Mouse (Mus musculus): ENCODE measurements at regions not wholly inside any gene's neighbourhood (a gene's known extent, or its start where the extent isn't known, plus 50 kb on each side); places are given as distances from the start of the nearest gene placed in this dataset.
"Not testable (repeated sequence)": the region's sequence is repeated elsewhere in the genome, so short reads cannot be mapped to it uniquely, and the experiment has no call there.

GRCm38 (mm10) chr1:4570730-4571129 is 237.0 kb upstream of the Gm37988 start:
- DNase-seq (ENCODE audit: extremely low spot score, low spot score): no peak

DNA sequence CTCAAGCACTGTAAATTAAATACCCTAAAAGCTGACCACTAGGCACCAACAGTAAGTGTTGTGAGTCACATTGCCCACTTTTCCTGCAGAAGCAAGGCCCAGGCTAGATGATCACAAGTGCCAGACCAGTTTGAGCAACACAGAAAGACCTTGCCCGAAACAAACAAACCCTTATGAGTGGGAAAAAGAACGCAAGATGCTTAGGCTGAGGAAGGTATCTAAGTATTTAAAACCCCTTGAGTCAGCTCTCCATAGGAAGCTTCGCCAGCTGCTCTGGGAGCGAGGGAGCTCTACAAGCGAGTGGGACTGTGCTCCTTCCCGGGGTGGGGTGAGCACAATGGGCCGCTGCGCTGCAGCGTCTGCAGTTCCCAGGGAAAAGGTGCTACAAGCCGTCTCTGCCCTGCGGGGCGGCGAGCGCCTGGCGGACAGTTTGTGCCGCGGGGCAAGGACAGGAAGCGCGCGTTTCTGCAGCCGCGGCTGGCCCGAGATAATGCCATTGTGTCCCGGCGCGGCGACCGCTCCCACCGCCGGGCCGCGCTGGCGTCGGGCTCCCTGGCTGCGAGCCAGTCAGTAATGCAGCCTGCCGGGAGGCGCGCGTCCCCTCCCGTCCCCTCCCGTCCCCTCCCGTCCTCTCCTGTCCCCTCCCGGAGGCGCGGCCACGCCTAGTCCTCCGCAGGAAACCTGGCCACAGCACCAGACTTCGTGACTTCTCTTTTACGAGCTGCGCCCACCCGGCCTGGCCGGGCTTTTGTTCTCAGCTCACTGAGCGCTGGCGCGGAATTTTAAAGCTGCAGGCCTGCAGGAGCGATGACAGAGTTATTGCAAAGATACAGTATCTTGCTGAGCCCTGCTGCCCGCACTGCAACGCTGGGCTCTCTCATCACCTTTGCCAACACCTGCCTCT is 236.1 kb upstream of the Gm37988 start:
- peak; percentile 82 for DNase-seq (ENCODE audit: extremely low spot score, low spot score)

DNA sequence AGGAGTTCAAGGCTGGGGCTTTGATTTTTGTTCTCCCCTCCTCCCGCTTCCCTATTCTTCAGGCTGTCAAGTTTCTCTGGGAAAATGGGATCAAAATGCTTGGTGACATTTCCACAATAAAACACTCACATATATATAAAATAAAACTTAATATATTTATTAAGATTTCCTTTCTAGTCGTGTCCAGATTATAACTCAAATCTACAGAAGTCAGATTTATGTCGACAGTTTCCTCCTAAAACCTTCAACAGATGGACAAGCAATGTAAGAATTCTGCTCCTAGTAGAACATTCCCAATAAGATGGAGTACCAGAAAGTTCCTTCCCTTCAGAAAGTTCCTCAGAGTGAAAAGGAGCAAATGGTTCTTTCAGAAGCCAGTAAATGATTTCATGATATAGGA is 235.4 kb upstream of the Gm37988 start:
- no peak for DNase-seq (ENCODE audit: extremely low spot score, low spot score)

DNA sequence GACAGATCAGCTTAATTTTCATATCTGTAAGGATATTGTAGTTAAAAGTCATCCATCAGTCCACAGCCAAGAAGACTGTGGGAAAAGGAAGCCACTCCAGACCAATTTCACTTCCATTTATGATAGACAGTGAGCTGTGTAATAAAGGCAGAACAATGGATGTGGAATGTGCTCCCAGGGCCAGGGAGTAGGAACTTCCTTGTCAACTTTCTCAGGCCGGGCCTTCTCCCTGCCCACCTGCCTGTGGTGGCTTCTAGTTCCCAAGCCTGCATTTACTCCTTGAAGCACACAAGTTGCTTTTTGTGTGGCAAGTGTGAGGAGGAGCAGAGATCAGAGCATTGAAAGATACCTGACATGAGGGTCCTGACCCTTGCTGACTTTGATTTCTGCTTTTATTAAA is 233.6 kb upstream of the Gm37988 start:
- DNase-seq (ENCODE audit: extremely low spot score, low spot score): no peak

DNA sequence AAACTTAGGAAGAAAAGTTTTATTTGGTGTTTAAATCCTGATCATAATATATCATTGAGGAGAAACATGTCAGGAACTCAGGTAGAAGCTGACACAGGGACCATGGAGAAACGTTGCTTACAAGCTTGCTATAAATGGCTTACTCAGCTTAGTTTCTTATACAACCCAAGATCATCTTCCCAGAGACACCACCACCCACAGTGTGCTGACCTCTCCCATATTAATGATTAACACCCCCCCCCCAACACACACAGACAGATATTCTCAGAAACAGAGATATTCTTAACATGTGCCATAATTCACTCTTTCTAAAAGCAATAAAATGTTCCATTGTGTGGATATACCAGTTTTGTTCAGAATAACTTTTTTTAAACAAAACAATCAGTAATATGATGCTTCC is 230.7 kb upstream of the Gm37988 start:
- DNase-seq (ENCODE audit: extremely low spot score, low spot score): no peak

DNA sequence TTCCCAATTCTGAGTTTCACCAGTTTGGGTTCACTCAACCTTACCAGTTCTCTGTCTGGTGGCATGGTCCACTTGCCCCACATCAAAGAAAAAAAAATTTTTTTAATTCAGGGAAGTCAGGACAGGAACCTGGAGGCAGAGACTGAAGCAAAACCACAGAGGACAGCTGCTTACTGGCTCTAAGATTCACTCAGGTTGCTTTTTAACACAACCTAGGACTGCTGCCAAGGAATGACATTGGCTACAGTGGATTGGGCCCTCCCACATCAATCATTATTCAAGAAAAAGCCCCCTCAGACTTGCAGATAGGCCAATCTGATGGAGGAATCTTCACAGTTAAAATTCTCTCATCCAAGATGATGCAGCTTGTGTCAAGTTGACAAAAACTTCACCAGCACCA is 225.2 kb upstream of the Gm37988 start:
- no peak for DNase-seq (ENCODE audit: extremely low spot score, low spot score)

DNA sequence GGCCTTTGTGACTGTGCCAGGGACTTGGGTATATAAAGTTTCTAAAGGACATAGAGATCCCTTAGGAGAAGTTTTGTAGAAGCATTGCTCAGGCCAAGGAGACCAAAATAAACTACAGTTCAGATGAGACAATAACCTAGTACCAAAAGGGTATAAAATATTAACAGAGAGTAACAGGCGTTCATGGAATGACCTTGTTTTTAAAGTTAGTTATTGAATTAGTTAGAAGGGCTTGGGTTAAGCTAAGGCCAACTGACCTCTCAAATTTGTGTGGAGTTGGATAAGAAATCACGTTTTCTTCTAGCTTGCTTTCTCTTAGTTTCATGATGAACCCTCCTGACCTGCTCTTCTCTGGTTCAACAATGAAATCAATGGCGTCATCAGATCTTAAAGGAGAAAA is 209.8 kb upstream of the Gm37988 start:
- DNase-seq (ENCODE audit: extremely low spot score, low spot score): no peak

DNA sequence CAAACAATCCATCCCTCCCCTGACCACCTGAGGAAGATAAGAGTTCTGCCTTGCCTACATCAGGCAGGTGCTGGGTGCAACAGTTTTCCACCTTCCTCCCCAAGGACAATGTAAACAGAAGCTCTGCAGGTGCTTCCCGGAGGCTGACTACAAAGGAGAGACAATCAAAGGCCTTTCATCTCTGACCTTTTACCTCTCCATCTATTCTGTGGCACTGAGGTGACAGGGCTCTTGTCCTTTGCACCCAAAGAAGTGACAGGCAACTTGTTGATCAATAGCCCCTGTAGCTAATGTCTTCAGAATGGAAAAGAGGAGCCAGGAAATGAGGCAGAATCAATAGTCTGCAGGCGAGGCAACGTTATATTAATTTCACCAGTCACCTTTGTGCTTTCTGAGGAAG is 209.3 kb upstream of the Gm37988 start:
- no peak for DNase-seq (ENCODE audit: extremely low spot score, low spot score)

DNA sequence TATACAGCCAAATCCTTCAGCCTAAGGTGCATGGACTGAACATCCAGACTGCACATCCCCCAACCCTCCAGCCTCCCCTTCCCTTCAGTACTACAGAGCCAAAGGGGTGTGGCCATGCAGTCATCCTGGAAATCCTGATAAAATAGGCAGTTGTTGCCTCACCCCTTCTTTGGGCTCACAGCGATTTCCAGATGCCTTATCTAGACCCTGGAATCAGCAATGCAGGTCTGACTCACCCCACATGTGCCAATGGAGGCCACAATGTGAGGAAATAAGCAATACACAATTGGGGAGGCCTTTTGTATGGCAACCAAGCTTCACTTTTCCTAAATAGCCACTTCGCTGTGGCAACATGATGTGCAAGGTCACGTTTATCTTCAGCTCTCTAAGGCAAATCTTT is 205.3 kb upstream of the Gm37988 start:
- no peak for DNase-seq (ENCODE audit: extremely low spot score, low spot score)

DNA sequence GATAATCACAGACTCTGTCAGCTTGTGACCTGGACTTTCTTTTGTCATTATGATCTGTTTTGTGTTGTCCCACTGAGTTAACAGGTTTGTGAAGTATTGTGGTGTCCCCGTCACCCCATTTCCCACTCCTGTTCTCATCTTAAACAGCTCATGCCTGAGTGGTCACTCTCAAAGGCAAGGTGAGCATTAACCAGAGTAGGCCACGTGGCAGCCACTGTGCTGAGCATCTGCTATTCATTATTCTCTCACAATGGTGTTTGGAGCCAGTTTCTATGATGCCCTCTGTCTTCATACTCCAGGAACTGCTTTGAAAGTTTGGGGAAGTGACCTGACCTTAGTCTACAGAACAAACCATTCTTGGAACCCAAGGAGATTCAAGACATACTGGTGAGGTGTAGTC is 198.9 kb upstream of the Gm37988 start:
- DNase-seq (ENCODE audit: extremely low spot score, low spot score): no peak

DNA sequence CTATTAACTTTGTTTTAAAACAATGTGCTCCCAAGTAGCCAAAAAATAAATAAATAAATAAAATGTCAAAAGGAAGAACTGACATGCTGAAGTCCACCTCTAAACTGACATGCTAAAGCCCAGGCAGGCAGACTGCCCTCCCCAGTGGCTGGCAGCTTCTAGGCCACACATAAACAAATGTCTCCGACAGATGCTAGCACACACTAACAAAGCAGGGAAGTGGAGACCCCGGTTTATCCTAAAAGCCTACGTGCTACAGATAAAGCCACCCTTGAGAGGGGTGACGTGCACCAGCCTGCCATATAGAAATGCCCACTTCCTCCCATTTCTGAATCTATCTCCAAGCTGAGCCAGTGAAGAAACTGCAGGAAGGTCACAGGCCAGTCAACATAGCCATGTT is 194.4 kb upstream of the Gm37988 start:
- DNase-seq (ENCODE audit: extremely low spot score, low spot score): no peak

- no peak for DNase-seq (ENCODE audit: extremely low spot score, low spot score)
Measured at GRCm38 (mm10) chr1:4615286-4615685, 192.4 kb upstream of the Gm37988 start.

DNA sequence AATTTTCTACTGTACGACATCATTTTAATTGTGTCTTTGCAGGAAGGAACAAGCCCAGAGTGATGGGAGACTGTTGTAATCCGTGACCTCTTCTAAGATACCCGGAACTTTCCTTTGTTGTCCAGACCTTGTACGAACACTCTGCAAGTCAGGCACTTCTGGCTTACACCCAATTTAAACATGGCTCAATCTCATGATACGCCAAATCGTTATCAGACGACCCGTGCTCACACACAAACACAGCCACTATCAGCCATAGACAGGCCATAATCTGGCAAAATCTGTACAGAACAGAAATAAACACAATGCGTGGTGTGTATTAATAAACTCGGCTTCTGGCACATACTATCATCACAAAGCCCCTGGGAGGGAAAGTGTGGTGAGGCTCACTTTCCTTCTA is 190.2 kb upstream of the Gm37988 start:
- no peak for DNase-seq (ENCODE audit: extremely low spot score, low spot score)

DNA sequence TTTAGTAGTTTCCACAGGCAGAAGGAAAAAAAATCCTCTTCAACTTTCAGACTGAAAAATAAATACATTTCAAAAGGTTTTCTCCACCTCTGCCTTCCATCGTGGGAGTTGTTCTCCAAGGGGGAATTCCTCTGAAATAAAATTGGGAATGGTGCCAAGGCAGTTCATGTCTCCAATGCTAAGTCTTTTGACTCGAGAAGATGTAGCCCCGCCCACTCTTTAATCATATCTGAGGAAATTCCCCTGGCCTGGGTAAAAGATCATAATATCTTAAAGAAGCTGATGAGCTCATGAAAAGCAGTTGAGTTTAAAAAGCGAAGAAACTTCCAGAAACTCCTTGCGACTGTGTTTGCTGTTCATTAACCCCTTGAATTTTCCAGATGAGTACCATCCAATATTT is 185.3 kb upstream of the Gm37988 start:
- no peak for DNase-seq (ENCODE audit: extremely low spot score, low spot score)

- DNase-seq (ENCODE audit: extremely low spot score, low spot score): no peak
Measured at GRCm38 (mm10) chr1:4623268-4623667, 184.4 kb upstream of the Gm37988 start.

DNA sequence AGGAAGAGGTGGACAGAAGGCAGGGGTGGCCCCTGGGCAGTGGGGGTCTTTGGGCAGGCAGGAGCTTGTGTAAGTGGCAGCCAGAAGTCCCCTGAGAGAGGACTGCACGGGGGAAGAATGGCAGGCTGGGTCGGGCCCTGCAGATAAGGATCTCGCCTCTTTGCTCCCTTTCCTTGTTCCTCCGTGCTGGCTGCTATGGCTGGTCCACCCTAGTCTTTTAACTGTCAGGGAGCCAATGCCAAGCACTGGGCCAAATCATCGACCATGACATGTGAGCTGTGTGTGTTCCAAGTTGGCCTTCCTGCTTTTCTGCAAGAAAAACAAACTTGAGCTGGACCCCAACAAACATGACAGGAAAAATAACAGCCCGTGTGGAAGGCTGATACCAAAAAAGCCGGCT is 153.8 kb upstream of the Gm37988 start:
- DNase-seq (ENCODE audit: extremely low spot score, low spot score): no peak

DNA sequence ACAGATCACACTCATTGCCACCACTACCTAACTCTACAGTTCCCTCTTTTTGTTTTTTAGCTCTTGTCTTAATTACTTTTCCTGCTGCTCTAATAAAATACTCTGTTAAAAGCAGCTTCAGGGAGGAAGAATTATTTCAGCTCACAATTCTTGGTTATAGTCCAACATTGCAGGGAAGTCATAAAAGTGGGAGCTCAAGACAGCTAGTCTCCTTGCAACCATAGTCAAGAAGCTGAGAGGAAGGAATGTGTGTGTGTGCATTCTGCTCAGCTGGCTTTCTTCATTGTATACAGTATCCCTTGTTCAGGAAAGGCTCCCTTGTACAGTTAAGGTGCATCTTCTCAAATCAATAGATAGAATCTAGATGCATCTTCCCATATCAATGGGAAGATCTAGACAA is 152.4 kb upstream of the Gm37988 start:
- DNase-seq (ENCODE audit: extremely low spot score, low spot score): no peak

DNA sequence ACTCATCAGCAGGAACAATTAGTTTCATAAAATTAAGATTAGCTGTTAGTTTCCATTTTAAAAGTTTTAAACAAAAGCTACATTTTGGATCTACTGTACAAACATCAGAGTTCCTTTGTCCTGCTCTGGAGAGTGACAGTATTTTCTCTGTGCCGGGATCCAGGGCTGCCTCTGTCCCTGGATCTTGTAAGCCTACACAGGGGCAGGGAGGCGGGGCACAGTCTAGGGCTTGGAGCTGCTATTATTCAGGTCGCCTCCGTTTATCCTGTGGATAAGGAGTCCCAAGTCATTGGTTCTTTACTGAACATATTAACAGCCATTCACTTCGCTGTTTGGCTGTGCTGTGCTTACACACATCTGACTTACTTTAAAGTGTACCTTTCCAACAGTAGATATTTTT is 150.8 kb upstream of the Gm37988 start:
- no peak for DNase-seq (ENCODE audit: extremely low spot score, low spot score)

DNA sequence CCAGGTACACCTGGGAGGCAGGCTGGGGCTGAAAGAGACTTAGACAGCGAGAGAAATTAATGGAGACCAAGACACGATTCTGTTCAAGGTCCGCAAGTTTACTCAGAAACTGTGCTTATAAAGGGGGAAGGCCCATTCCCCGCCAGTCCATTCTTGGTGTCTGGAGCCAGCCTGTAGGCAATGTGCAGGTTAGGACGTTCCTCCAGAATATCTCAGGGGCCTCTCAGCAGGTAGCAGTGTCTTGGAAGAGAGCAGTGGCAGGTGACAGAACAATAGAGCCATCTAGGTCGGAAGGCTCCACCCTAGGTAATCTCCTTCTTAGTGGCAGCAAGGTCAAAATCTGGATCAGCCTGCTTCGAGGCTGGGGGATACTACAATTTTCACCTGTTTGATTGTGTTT is 147.6 kb upstream of the Gm37988 start:
- not testable (repeated sequence) for DNase-seq (ENCODE audit: extremely low spot score, low spot score)

DNA sequence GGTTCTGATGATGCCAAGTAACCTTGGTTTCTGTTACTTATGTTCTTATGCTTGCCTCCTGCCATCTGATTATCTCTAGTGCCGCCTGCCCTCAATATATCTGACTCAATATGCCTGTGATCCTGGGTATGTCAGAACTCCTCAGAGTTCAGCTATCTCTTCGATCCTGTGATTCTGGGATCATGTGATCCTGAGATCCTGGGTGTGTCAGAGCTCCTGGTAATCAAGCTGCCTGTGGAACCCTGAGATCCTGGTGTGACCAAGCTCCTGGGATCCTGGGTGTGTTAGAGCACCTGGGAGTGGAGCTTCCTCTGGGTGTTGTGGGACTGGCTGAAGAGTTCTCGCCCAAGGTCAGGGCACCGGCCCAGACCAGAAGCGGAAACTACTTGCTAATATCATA is 147.1 kb upstream of the Gm37988 start:
- not testable (repeated sequence) for DNase-seq (ENCODE audit: extremely low spot score, low spot score)

DNA sequence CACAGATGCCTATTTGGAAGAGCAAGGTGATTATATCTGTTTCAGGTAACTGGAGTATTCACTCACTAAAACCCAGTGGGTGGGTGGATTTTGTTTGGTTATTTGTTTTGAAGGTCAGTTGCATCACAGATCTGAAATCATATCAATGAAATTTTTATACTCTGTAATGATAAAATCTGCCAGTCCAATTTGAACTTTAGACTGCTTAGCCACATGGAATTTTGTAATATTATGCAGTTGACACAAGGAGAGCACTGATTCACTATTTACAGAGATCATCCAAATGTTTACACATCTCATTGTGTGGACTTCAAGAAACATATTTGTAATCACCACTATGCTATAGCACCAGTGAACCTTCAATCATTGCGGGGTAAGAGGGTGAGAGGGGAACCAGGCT is 145.9 kb upstream of the Gm37988 start:
- DNase-seq (ENCODE audit: extremely low spot score, low spot score): no peak

- no peak for DNase-seq (ENCODE audit: extremely low spot score, low spot score)
Measured at GRCm38 (mm10) chr1:4669732-4670131, 138.0 kb upstream of the Gm37988 start.

DNA sequence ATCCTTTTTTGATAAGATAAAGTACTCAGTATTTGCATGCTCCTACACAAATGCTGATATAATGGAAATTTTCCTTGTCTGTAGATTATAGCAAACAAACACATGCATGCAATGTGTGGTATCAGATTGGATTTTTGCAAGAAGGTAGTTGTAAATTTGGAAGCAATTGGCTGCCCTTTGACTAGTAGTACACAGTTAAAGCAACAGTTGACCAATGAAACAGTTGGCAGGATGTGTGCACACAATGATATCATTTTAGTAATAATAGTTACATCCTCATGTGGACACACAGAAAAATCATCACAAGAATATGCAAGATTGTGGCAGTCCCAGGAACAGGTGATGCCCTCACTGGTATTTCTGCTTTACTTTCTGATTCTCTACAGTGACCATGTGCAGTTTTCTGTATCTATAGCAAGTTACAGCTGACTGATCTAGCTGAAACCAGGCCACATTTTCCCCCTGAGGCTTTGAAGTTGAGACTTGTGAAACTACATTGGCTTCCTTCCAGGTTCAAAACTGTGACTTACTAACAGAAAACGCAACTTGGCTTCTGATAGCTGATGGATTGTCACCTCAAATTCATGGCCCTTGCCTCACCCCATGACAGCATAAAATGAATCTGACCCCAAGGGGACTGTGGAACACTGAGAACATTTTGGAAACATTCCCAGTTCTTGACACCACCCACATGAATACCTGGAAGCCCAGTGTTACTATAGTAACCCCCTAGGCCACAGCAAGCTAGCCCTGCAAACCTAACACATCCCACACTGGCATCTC is 136.3 kb upstream of the Gm37988 start:
- DNase-seq (ENCODE audit: extremely low spot score, low spot score): no peak
